Mouse (Mus musculus) left cerebral cortex, adult 2 months (tissue): ENCODE results near the gene Pnpt1. TPM values are rescaled to one million over a fixed set of nuclear protein-coding genes. Genes with fewer than 3 reads are reported as not detected.

Experiments used
- DNase-seq, 2 experiments: peaks; one replicate each; pipeline ENCODE4 v3.0.0; 2021 to 2022; ENCODE audit warnings: low spot score in 2 of 2, mixed read lengths in 1 of 2; ENCODE audit errors: extremely low spot score in 1 of 2
- H3K27ac ChIP-seq: fragments of 200-600 bp; 2 replicates; pipeline ENCODE4 v1.8.1; 2022
- H3K4me3 ChIP-seq: fragments of 200-600 bp; 2 replicates; pipeline ENCODE4 v1.8.1; 2022
- CTCF ChIP-seq: fragments of 200-600 bp; IDR thresholded peaks from 2 replicates; pipeline ENCODE4 v1.8.1; 2022; ENCODE audit warnings: antibody characterized with exemption, mild to moderate bottlenecking, moderate library complexity
- intact Hi-C: fragments of 180-260 bp; cut with DNase I; formaldehyde crosslinking; loops from one replicate; pipeline ENCODE4 v1.15.1; 2025
- long read RNA-seq, 2 experiments: library from polyadenylated mRNA; stranded (forward); transcript quantifications; one replicate each; pipeline ENCODE4 v2.0.0; 2021; ENCODE audit warnings: borderline mapping rate in 2 of 2
- total RNA-seq, 2 experiments: library from RNA; stranded (reverse); gene quantifications; 2 replicates each; pipeline ENCODE4 v1.2.3; 2021

The Pnpt1 gene
- total RNA-seq = 10 to 100 TPM; 17.6 to 22.7 TPM
- long read RNA-seq, experiment 1, transcript Pnpt1-201 (28 exons, 2,707 nt) = major isoform, 16 of 42 reads
- long read RNA-seq, experiment 1, partial matches to known transcripts = 4 of 42 reads
- long read RNA-seq, experiment 1, other reads (novel, unspliced or antisense) = 22 of 42 reads
- long read RNA-seq, experiment 2, transcript Pnpt1-201 (28 exons, 2,707 nt) = major isoform, 8 of 22 reads
- long read RNA-seq, experiment 2, partial matches to known transcripts = 3 of 22 reads
- long read RNA-seq, experiment 2, other reads (novel, unspliced or antisense) = 11 of 22 reads

DNA sequence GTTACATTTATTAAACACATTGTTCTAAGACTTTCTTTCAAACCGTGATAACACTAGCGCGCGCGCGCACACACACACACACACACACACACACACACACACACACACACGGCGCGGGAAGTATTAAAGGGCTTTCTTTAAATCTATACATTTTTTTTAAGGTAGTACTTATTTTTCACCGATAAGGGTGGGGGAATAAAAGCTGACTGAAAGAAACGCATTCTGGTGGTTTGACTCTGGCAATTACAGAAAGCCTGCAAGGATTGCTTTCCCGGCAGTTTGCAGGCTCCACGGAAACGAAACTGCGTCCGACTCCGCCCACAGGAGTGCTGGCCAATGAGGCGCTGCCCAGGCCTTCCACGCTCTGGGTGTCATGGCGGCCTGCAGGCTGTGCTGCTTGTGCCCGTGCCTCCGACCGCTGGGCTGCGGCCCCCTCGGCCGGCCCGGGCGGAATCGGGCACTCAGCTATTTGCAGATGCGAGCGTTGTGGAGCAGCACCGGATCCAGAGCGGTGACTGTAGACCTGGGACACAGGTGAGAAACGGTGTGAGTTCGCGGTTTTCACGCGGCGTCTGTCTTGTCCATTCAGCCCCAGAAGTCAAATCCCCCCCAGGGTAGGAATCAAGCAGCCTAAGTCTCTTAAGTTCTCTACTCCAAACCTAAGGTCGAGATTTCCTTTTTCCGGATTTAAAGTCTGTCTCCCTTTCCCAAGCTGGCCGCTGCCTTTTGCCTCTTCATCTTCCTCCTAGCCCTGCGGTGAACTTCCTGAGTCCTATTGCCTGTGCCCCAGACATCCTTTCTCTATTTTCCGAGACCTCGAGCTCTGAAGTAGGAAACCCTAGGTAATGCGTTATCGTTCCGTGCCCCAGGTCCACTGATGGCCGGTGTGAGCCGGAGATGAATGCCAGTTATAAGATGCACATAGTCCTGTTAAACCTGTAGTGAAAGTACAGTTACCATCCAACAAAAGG lies at the start of gene Pnpt1:
TSS of gene Pnpt1 (plus strand) at position 360 of the 971 bp plus-strand sequence.
- peak within 1 kb of the TSS; percentile 86 for H3K27ac ChIP-seq
- TF ChIP-seq CTCF = no peak; the same call in 1 of the 2 replicates
- intact Hi-C loops = loop anchor here (2.0 to 5.0 kb wide), 2 partner anchors 42 to 518 kb away; partner anchors contain the start of gene Ppp4r3b

DNA sequence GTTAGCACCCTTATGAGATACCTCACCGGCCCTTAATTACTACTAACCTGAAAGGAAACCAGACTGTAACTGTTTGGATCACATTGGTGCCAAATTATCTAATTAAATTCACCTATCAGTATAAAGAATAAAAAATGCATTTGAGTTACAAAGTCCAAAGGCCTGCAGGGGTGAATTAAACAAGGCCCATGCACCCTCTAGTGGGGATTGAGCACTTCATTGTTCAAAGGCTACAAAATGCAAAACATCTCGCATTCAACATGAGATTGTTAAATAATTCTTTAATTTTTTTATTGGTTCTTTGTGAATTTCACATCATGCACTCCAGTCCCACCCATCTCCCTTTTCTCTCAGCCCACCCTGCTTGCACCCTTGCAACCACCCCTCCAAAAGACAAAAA lies 38.1 kb upstream of the Pnpt1 start:
- TF ChIP-seq CTCF = peak; percentile 56
- Histone ChIP-seq H3K4me3 (no peak overlapping the region), H3K27ac (no peak overlapping the region)
- intact Hi-C loops = loop anchor here (2.0 to 5.0 kb wide), 3 partner anchors 286 to 480 kb away; no protein-coding TSS in a partner anchor
- no peak for DNase-seq

More for the DNA sequence above, at the start of gene Pnpt1:
- peak within 1 kb of the TSS; percentile 67 for H3K4me3 ChIP-seq
- peak; percentile 89 for DNase-seq

DNA sequence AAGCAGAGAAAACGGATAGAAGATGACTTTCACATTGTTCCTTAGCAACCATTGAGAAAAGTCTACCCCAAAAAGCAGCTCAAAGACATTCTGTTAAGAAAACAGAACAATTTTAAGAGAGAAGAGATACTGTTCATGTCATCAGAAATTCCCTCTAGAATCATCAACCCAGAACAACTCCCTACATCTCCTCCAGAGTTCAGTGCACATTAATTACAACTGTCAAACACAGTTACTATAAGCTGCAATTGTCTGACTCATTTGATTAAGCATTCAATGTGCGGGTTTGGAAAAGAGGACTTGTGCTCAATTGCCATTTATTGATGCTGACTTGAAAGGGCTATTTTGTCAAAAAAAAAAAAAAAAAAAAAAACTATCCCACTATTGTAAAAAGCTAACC lies 31.6 kb upstream of the Pnpt1 start:
- no peak for TF ChIP-seq CTCF
- intact Hi-C loops = no loop called here
- H3K27ac ChIP-seq = no peak overlapping the region

DNA sequence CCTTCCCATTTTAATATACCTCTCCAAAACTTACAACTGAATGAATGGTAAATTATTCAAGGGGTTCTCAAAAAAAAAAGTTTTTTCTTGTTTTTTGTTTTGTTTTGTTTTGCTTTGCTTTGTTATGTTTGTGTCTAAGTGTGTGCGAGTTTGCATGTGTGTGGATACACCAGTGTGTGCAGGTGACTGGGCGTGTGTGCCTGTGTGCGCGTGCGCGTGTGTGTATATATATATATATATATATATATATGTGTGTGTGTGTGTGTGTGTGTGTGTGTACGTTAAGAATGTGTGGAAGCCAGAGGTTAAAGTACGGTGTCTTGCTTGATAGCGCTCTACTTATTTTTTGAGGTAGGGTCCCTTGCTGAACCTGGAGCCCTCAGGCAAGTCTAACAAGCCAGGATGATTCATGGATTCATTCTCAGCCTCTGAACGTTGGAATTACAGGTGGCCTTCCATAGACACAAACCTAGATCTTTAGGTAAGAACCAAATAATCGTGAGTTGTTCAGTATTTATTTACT lies 621 bp upstream of the Pnpt1 start:
- intact Hi-C loops = loop anchor here (2.0 to 5.0 kb wide), 2 partner anchors 43 to 518 kb away; partner anchors contain the start of gene Ppp4r3b

More for the DNA sequence above, 31.6 kb upstream of the Pnpt1 start:
- no peak overlapping the region for H3K4me3 ChIP-seq
- no peak for DNase-seq

DNA sequence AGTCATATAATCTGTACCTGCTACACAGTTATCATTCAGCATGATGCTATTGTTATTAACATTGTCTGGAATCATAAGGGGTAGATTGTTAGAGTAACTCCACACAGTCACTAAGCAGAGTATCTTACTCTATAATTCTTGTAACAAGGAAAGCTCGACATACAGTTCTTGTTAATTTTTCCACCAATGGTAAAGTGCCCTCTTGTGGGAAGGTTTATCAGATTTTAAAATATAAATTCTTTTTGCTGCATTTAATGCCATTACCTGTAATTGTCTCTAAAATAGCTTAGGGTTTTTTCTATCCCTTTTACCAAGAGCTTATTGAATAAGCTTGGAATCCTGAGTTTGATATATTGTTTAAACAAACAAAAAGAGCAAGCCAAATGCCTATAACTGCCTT lies 10.1 kb downstream of the Pnpt1 start:
- DNase-seq = no peak
- Histone ChIP-seq H3K4me3 (no peak overlapping the region), H3K27ac (no peak overlapping the region)
- intact Hi-C loops = no loop called here
- TF ChIP-seq CTCF = peak; percentile 19

More for the DNA sequence above, 621 bp upstream of the Pnpt1 start:
- Histone ChIP-seq H3K4me3 (peak overlapping the region; percentile 67), H3K27ac (0 out of 2 replicates have a peak overlapping the region, but pooled peaks have one; percentile 86)
- TF ChIP-seq CTCF = no peak
- DNase-seq = no peak

DNA sequence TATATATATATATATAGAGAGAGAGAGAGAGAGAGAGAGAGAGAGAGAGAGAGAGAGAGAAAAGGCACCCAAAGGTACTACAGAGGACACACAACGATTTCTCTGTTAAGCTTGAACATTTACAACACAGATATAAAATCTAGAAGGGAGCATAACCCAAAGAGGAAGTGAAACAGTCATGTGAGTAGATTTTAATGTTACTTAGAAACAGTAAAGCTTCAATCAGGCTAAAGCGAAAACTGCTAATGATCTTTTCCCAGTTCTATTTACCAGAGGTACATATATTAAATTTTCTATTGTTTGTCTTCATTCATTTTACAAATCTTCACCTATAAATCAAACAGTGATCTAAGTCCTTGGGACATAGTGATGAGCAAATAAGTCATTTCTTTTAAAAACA lies 18.4 kb downstream of the Pnpt1 start:
- no peak for TF ChIP-seq CTCF
- intact Hi-C loops = loop anchor here (5.0 kb wide), 1 partner anchor 48 kb away; no protein-coding TSS in a partner anchor
- Histone ChIP-seq H3K4me3 (no peak overlapping the region), H3K27ac (no peak overlapping the region)
- DNase-seq = no peak

DNA sequence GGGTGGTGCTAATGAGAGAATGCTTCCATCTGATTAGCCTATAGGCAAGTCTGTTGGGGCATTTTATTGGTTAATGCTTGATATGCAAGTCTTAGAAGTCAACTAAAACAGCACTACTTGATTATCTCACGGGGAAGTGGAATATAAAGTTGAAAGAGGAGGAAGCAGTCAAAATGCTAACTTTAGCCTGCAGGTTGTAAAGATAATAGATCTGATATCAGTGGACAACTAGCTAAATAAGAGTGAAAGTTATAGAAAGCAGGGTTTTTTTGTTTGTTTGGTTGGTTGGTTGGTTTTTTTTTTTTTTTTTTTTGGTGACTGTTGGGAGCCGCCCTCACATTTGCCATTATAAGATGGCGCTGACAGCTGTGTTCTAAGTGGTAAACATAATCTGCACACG lies 33.0 kb downstream of the Pnpt1 start:
- TF ChIP-seq CTCF = no peak
- intact Hi-C loops = no loop called here
- DNase-seq = no peak
- H3K4me3 ChIP-seq = no peak overlapping the region
- H3K27ac ChIP-seq = no peak overlapping the region

DNA sequence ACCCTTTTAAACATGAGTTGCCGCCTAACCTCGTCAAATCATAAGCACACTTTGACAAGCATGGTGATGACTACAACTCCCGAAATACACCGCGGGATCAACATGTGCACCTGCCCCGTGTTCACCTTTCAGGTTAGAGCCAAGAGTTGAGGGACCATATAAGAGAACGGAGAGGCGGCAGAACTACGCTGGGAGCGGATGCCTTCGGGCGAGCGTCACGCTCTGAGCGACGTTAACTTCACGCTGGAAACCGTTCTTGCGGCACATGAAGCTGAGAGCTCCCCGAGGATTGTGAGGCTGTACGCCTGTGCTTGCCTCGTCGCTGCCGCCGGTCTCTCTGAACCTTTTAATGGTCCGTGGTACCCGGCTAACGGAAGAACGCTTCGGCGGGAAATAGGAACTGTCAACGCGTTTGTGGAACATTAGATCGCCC lies 41.4 kb downstream of the Pnpt1 start:
- peak; percentile 49 to 64 for DNase-seq
- intact Hi-C loops = loop anchor here (2.0 kb wide), 1 partner anchor 41 kb away; the partner anchor contains the start of gene Pnpt1
- Histone ChIP-seq H3K27ac (peak overlapping the region; percentile 65), H3K4me3 (peak overlapping the region; percentile 72)
- TF ChIP-seq CTCF = no peak

DNA sequence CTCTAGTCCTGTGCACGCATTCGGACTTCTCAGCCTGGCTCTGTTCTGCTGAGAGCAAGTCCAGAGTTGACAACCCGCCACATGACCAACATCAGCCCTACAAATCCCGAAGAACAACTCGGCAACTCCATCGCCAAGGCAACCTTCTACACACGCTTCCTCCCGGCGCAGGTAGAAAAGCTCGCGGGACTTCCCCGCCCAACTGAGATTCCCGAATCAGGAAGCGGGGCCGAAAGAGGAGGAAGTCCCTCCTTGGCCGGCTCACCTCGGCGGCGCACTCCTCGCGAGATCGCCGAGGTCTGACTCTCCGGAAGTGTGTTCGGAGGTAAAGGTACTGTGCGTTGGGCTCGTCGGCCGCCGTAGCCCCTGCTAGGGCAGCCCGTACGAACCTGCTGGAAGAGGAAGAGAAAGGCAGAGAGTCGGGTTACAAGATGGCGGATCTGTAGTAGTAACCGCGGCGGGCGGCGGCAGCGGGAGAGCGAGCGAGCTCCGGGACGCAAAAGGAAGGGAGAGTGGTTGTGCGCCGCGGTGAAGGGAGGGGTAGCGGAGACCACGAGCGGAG lies 42.1 kb downstream of the Pnpt1 start, which contains the start of gene Ppp4r3b:
TSS of gene Ppp4r3b (plus strand) at position 328 of the 562 bp plus-strand sequence.
- intact Hi-C loops = loop anchor here (2.0 kb wide), 1 partner anchor 42 kb away; the partner anchor contains the start of gene Pnpt1
- peak within 1 kb of the TSS; percentile 72 for H3K4me3 ChIP-seq
- H3K27ac ChIP-seq = peak within 1 kb of the TSS; percentile 98
- no peak; the same call in 1 of the 2 replicates for TF ChIP-seq CTCF
- peak; percentile 97 for DNase-seq

DNA sequence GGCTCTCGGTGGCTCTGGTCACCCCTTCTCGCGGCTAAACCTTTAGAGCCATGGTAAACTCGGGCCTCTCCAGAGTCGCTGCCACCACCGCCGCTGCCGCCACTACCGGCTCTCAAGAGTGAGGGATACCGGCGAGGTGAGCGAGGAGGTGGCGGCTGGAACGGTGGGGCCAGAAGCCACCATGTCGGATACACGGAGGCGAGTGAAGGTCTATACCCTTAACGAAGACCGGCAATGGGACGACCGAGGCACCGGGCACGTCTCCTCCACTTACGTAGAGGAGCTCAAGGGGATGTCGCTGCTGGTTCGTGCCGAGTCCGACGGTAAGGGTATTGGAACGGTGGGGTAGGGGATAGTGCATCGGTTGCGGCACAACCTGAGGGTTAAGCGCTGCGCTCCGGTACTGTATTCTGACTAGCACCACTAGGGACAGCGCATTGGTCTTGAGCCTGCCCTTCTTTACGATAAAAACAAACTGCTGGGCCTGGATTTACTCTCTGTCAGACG lies 42.6 kb downstream of the Pnpt1 start:
- Histone ChIP-seq H3K27ac (peak overlapping the region; percentile 98), H3K4me3 (peak overlapping the region; percentile 72)
- peak; percentile 40 to 47 for DNase-seq
- TF ChIP-seq CTCF = peak; percentile 51
- intact Hi-C loops = loop anchor here (2.0 kb wide), 1 partner anchor 42 kb away; the partner anchor contains the start of gene Pnpt1
